Mouse (Mus musculus) ES-E14 (cell line): ENCODE measurements at regions not wholly inside any gene's neighbourhood (a gene's known extent, or its start where the extent isn't known, plus 50 kb on each side); places are given as distances from the start of the nearest gene placed in this dataset.

Experiments
- CHD2 ChIP-seq: IDR thresholded peaks from 2 replicates; pipeline ENCODE4 v1.6.1; 2014; ENCODE audit warnings: mild to moderate bottlenecking, low read depth, low read length, inconsistent platforms
- HCFC1 ChIP-seq: IDR thresholded peaks from 2 replicates; pipeline ENCODE4 v1.6.1; 2012; ENCODE audit warnings: low read length, inconsistent platforms, borderline replicate concordance; ENCODE audit not compliant: insufficient read depth
- MAFK ChIP-seq: IDR thresholded peaks from 2 replicates; pipeline ENCODE4 v1.6.1; 2014; ENCODE audit warnings: mild to moderate bottlenecking, low read depth, low read length, inconsistent platforms; ENCODE audit not compliant: insufficient read depth
- ZC3H11A ChIP-seq: IDR thresholded peaks from 2 replicates; pipeline ENCODE4 v1.6.1; 2012; ENCODE audit warnings: low read depth, mild to moderate bottlenecking, inconsistent platforms, low read length, borderline replicate concordance
- ZNF384 ChIP-seq: IDR thresholded peaks from 2 replicates; pipeline ENCODE4 v1.6.1; 2012; ENCODE audit warnings: low read depth, low read length, inconsistent platforms

- TF ChIP-seq ZC3H11A (no peak), CHD2 (no peak), ZNF384 (no peak), MAFK (no peak), HCFC1 (no peak)
Measured at GRCm38 (mm10) chr9:33070116-33070515, 434.1 kb downstream of the Ets1 start.
